Mouse (Mus musculus) spleen, adult 2 months (tissue): Measurements from ENCODE around the gene Rgs3. TPM values are rescaled to one million over a fixed set of nuclear protein-coding genes. Genes with fewer than 3 reads are reported as not detected.
A peak's percentile ranks its signal among the peaks of the same experiment; 100 is the strongest.

Experiments
- DNase-seq, 2 experiments: peaks; one replicate each; pipeline versions ENCODE4 v3.0.0 to v3.0.0-alpha.2; 2012 to 2021; ENCODE audit warnings: low spot score in 2 of 2, low read depth in 1 of 2
- H3K27ac ChIP-seq: fragments of 200-500 bp; 2 replicates; pipeline ENCODE4 v1.5.1; 2012; ENCODE audit warnings: low read length, inconsistent platforms; ENCODE audit not compliant: insufficient read depth
- H3K27me3 ChIP-seq: fragments of 200-500 bp; 2 replicates; pipeline ENCODE4 v1.6.1; 2012; ENCODE audit warnings: mild to moderate bottlenecking, moderate library complexity, low read length, inconsistent platforms; ENCODE audit not compliant: control insufficient read depth, insufficient read depth
- H3K36me3 ChIP-seq: fragments of 200-500 bp; 2 replicates; pipeline ENCODE4 v1.6.1; 2012; ENCODE audit warnings: mild to moderate bottlenecking, low read length, inconsistent platforms; ENCODE audit not compliant: control insufficient read depth, insufficient read depth
- H3K4me1 ChIP-seq: fragments of 200-500 bp; 2 replicates; pipeline ENCODE4 v1.6.1; 2011; ENCODE audit warnings: inconsistent platforms; ENCODE audit not compliant: control insufficient read depth, insufficient read depth, insufficient read length
- H3K4me3 ChIP-seq: fragments of 200-500 bp; 2 replicates; pipeline ENCODE4 v1.5.1; 2011; ENCODE audit warnings: mild to moderate bottlenecking, inconsistent platforms; ENCODE audit not compliant: insufficient read depth, insufficient read length; ENCODE audit errors: extremely low read depth
- CTCF ChIP-seq: fragments of 200-500 bp; IDR thresholded peaks from 2 replicates; pipeline ENCODE4 v1.5.1; 2011; ENCODE audit warnings: mild to moderate bottlenecking, inconsistent platforms; ENCODE audit not compliant: insufficient read depth, insufficient read length, insufficient replicate concordance; ENCODE audit errors: extremely low read depth
- POLR2A ChIP-seq: fragments of 200-500 bp; IDR thresholded peaks from 2 replicates; pipeline ENCODE4 v1.6.1; 2011; ENCODE audit warnings: low read depth, low read length, inconsistent platforms
- WGBS: fragments of 180-500 bp; shearing (Covaris S2); methylation state at CpG from one replicate; pipeline ENCODE4 v1.1.7; 2018; 5-methylcytosine and 5-hydroxymethylcytosine counted together
- polyA plus RNA-seq: library from polyadenylated mRNA; depleted of rRNA; stranded (reverse); fragments of >200 nt; gene quantifications from 2 replicates; pipeline ENCODE4 v1.2.3, GENCODE M21; 2012

Rgs3 gene
- polyA plus RNA-seq, 1 experiment, result 51.7 TPM

- Histone ChIP-seq H3K27ac (no peak overlapping the region), H3K36me3 (no peaks in the 10 kb centered on the region), H3K27me3 (no peaks in the 10 kb centered on the region), H3K4me3 (no peak overlapping the region), H3K4me1 (no peaks in the 10 kb centered on the region)
- 88% methylated on average over 4 of the region's 4 CpGs for WGBS
- TF ChIP-seq CTCF (no peak), POLR2A (no peak)
- DNase-seq, result no peak
These were observed 49.7 kb downstream of the Rgs3 start for GRCm38 (mm10) chr4:62609333-62609732.

GRCm38 (mm10) chr4:62610142-62610675, 50.6 kb downstream of the Rgs3 start:
- no peak overlapping the region for H3K4me3 ChIP-seq
- H3K27ac ChIP-seq, result no peak overlapping the region
- H3K27me3 ChIP-seq, result no peaks in the 10 kb centered on the region
- no peaks in the 10 kb centered on the region for H3K36me3 ChIP-seq
- 89% methylated on average over 16 of the region's 16 CpGs for WGBS
- H3K4me1 ChIP-seq, result no peaks in the 10 kb centered on the region
- TF ChIP-seq CTCF (no peak), POLR2A (no peak)
- no peak for DNase-seq

- Histone ChIP-seq H3K27me3 (no peaks in the 10 kb centered on the region), H3K36me3 (no peaks in the 10 kb centered on the region), H3K4me3 (no peak overlapping the region), H3K27ac (no peak overlapping the region), H3K4me1 (no peaks in the 10 kb centered on the region)
- no peak for TF ChIP-seq CTCF
- TF ChIP-seq POLR2A, result no peak
- DNase-seq, result no peak
- WGBS, result 82% methylated on average over 22 of the region's 22 CpGs
These were observed 53.2 kb downstream of the Rgs3 start for GRCm38 (mm10) chr4:62612601-62613501.

GRCm38 (mm10) chr4:62613646-62614365, 54.2 kb downstream of the Rgs3 start:
- Histone ChIP-seq H3K27ac (no peak overlapping the region), H3K36me3 (no peaks in the 10 kb centered on the region), H3K4me3 (no peak overlapping the region), H3K4me1 (no peaks in the 10 kb centered on the region), H3K27me3 (no peaks in the 10 kb centered on the region)
- no peak for DNase-seq
- WGBS, result 81% methylated on average over 13 of the region's 13 CpGs
- no peak for TF ChIP-seq POLR2A
- TF ChIP-seq CTCF, result no peak

- Histone ChIP-seq H3K4me3 (no peak overlapping the region), H3K4me1 (peaks cover 6% of the 10 kb centered on the region; the same call in 1 of the 2 replicates), H3K27ac (no peak overlapping the region), H3K27me3 (no peaks in the 10 kb centered on the region), H3K36me3 (no peaks in the 10 kb centered on the region)
- 80% methylated on average over 9 of the region's 9 CpGs for WGBS
- TF ChIP-seq POLR2A, result no peak
- TF ChIP-seq CTCF, result no peak
- DNase-seq, result no peak
These were observed 58.3 kb downstream of the Rgs3 start for GRCm38 (mm10) chr4:62617856-62618440.

GRCm38 (mm10) chr4:62619232-62619964, 59.8 kb downstream of the Rgs3 start:
- TF ChIP-seq CTCF (no peak), POLR2A (no peak)
- peak overlapping the region; percentile 0; the same call in 1 of the 2 replicates for H3K4me3 ChIP-seq
- H3K36me3 ChIP-seq, result no peaks in the 10 kb centered on the region
- H3K4me1 ChIP-seq, result peaks cover 6% of the 10 kb centered on the region; the same call in 1 of the 2 replicates
- no peak for DNase-seq
- peak overlapping the region; percentile 57; the same call in 1 of the 2 replicates for H3K27ac ChIP-seq
- no peaks in the 10 kb centered on the region for H3K27me3 ChIP-seq
- WGBS, result 40% methylated on average over 16 of the region's 16 CpGs

GRCm38 (mm10) chr4:62619965-62620244, 60.3 kb downstream of the Rgs3 start:
- H3K4me1 ChIP-seq, result peaks cover 6% of the 10 kb centered on the region; the same call in 1 of the 2 replicates
- peak overlapping the region; percentile 26; the same call in 1 of the 2 replicates for H3K4me3 ChIP-seq
- H3K27me3 ChIP-seq, result no peaks in the 10 kb centered on the region
- WGBS, result 83% methylated on average over 3 of the region's 3 CpGs
- TF ChIP-seq POLR2A (no peak), CTCF (no peak)
- peak overlapping the region; percentile 57 for H3K27ac ChIP-seq
- no peak for DNase-seq
- H3K36me3 ChIP-seq, result no peaks in the 10 kb centered on the region
